Mouse (Mus musculus): ENCODE measurements around the gene Mgat5b.

Gene Mgat5b

DNA sequence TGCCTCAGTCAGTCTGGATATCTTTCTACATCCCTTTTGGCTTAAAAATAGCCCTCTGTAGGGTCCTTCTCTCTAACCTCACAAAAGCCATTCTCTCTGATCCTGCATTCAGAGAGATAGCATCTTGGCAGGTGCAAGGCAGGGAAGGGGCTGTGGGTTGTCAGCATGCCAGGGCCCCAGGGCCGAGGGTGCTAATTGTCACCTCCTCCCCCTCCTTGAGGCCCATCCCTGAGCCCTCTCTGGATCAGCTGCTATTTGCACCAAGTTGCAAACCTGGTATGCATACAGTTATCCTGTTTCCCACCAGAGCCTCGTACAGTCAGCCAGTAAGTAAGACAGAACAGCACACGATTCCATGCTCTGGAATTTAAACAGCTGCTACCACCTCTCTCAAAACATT lies 111.4 kb downstream of the Mgat5b start:
- DNase-seq (ENCODE audit: extremely low read depth, low read depth, low spot score), result no peak

DNA sequence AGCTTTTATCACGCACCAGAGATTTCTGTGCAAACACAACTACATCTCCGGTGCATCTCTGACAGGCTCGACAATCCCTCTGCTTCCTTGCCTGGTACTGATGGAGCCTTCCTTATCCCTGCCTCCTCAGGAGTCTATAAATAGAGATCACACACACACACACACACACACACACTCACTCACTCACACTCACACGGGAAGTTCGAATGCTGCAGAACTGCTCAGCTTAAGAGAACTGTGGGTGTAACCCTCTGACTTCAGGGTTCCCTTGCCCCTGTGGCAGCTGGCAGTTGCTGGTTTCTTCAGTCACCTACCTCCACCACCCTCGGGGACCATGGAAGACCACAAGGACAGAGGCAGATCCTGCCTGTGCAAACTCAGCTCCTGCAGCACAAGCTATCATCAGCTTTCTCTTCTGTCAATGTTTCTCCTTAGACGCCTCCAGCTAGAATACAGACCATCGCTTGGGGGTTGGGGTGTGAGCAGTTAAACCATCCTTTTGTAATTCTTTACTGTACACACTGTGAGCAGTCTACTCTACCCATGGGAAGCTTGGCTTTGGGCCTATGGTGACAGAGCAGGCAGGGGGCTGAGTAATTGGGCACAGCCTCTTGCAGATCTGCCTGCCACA lies 111.9 kb downstream of the Mgat5b start:
- no peak for DNase-seq (ENCODE audit: extremely low read depth, low read depth, low spot score)

DNA sequence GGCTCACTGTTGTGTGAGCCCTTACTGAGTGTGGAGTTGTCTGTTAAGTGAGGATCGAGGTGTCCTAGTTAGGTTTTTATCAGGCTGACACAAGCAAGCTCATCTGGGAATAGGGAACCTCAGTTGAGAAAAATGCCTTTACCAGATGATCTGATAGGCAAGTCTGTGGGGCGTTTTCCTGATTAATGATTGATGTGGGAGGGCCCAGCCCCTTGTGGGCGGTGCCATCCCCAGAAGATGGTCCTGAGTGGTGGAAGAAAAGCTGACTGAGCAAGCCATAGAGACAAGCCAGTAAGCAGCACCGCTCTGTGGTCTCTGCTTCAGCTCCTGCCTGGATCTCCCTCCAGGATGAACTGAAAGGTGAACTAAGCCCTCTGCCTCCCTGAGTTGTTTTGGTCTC lies 112.6 kb downstream of the Mgat5b start:
- DNase-seq (ENCODE audit: extremely low read depth, low read depth, low spot score), result no peak

DNA sequence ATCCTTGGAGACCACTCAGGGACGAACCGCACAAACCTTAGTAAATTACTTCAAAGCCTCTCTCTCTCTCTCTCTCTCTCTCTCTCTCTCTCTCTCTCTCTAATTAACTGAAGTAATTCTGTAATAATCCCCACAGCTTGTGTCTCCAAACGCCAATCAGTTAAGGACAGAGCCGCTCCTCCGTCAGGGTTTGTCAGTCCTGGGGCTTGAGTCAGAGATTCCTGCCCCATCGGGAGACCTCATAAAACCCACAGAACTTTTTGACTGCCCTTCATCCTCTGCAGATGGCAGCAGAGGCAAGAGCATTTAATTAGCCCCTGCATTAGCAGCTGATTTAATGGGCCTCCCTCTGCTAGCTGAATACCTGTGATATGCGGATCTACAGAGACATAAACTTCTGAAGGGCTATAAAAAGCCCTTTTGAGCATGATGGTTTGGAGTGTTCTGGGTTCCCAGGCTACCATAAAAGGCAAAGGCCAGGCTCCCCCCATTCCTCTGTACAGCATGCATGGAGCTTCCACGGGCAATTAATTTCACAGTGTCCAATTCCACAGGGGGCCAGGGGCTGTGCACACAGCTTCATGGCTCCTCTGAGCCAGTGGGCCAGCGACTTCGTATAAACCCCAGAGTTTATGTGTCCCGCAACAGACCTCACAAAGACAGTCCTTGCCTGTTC lies 117.1 kb downstream of the Mgat5b start:
- DNase-seq (ENCODE audit: extremely low read depth, low read depth, low spot score), result no peak
